Mouse (Mus musculus): ENCODE results near the gene Brms1. TPM values are rescaled to one million over a fixed set of nuclear protein-coding genes. Genes with fewer than 3 reads are reported as not detected.

The Brms1 gene
- polyA plus RNA-seq, 1 experiment from 2014 or later: 52.8 TPM

GRCm38 (mm10) chr19:5069486-5069885 is 28.3 kb downstream of the Brms1 start:
- WGBS: 83% methylated on average over 5 of the region's 5 CpGs
- H3K4me1 ChIP-seq: peaks cover 42% of the 10 kb centered on the region
- H3K4me2 ChIP-seq (replicated peaks): no peak overlapping the region
- H3K9me3 ChIP-seq: no peaks in the 10 kb centered on the region
- H3K9ac ChIP-seq (replicated peaks): no peak overlapping the region
- peaks cover 4% of the 10 kb centered on the region; the same call in 1 of the 2 replicates for H3K27me3 ChIP-seq
- no peak for ATAC-seq (replicated peaks)
- H3K36me3 ChIP-seq: no peaks in the 10 kb centered on the region
- H3K4me3 ChIP-seq: 0 out of 2 replicates have a peak overlapping the region, but pooled peaks have one; percentile 5
- no peak overlapping the region for H3K27ac ChIP-seq (replicated peaks)

- ATAC-seq (replicated peaks): no peak
- peaks cover 4% of the 10 kb centered on the region; the same call in 1 of the 2 replicates for H3K27me3 ChIP-seq
- no peak overlapping the region for H3K4me2 ChIP-seq (replicated peaks)
- WGBS: 85% methylated on average over 7 of the region's 7 CpGs
- no peak overlapping the region for H3K9ac ChIP-seq (replicated peaks)
- no peaks in the 10 kb centered on the region for H3K9me3 ChIP-seq
- no peaks in the 10 kb centered on the region for H3K36me3 ChIP-seq
- no peak overlapping the region for H3K4me3 ChIP-seq
- H3K4me1 ChIP-seq: peaks cover 42% of the 10 kb centered on the region
- H3K27ac ChIP-seq (replicated peaks): no peak overlapping the region
Measured at GRCm38 (mm10) chr19:5069978-5070377, 28.8 kb downstream of the Brms1 start.

GRCm38 (mm10) chr19:5071077-5071476 is 29.9 kb downstream of the Brms1 start:
- no peaks in the 10 kb centered on the region for H3K9me3 ChIP-seq
- ATAC-seq (replicated peaks): no peak
- peak overlapping the region; percentile 45 for H3K4me3 ChIP-seq
- H3K4me1 ChIP-seq: peaks cover 42% of the 10 kb centered on the region
- 9% methylated on average over 11 of the region's 11 CpGs for WGBS
- H3K9ac ChIP-seq (replicated peaks): peak overlapping the region; percentile 49
- H3K36me3 ChIP-seq: no peaks in the 10 kb centered on the region
- H3K27me3 ChIP-seq: peaks cover 4% of the 10 kb centered on the region; the same call in 1 of the 2 replicates
- peak overlapping the region; percentile 60 for H3K27ac ChIP-seq (replicated peaks)
- H3K4me2 ChIP-seq (replicated peaks): peak overlapping the region; percentile 66

GRCm38 (mm10) chr19:5071545-5072369 is 30.6 kb downstream of the Brms1 start:
- peak; percentile 79 for ATAC-seq (replicated peaks)
- peaks cover 4% of the 10 kb centered on the region; the same call in 1 of the 2 replicates for H3K27me3 ChIP-seq
- under 1% methylated on average over 40 of the region's 40 CpGs for WGBS

GRCm38 (mm10) chr19:5072389-5073019 is 31.4 kb downstream of the Brms1 start:
- Histone ChIP-seq H3K27me3 (no peaks in the 10 kb centered on the region; the same call in 1 of the 2 replicates), H3K27ac (replicated peaks) (peak overlapping the region; percentile 60; the same call in 1 of the 2 replicates), H3K4me3 (peak overlapping the region; percentile 45), H3K9ac (replicated peaks) (peak overlapping the region; percentile 49), H3K36me3 (no peaks in the 10 kb centered on the region), H3K9me3 (no peaks in the 10 kb centered on the region), H3K4me2 (replicated peaks) (peak overlapping the region; percentile 66), H3K4me1 (peaks cover 36% of the 10 kb centered on the region)
- peak; percentile 13; the same call in 1 of the 2 replicates for ATAC-seq (replicated peaks)
- 2% methylated on average over 20 of the region's 20 CpGs for WGBS

More at GRCm38 (mm10) chr19:5071545-5072369, 30.6 kb downstream of the Brms1 start:
- Histone ChIP-seq H3K4me1 (peaks cover 42% of the 10 kb centered on the region), H3K9ac (replicated peaks) (peak overlapping the region; percentile 49), H3K4me2 (replicated peaks) (peak overlapping the region; percentile 66), H3K36me3 (no peaks in the 10 kb centered on the region), H3K4me3 (peak overlapping the region; percentile 45), H3K9me3 (no peaks in the 10 kb centered on the region), H3K27ac (replicated peaks) (peak overlapping the region; percentile 60)

- H3K4me1 ChIP-seq: peaks cover 31% of the 10 kb centered on the region
- H3K9ac ChIP-seq (replicated peaks): no peak overlapping the region
- H3K9me3 ChIP-seq: no peaks in the 10 kb centered on the region
- H3K4me2 ChIP-seq (replicated peaks): peak overlapping the region; percentile 66
- H3K27me3 ChIP-seq: no peaks in the 10 kb centered on the region; the same call in 1 of the 2 replicates
- no peak overlapping the region for H3K27ac ChIP-seq (replicated peaks)
- ATAC-seq (replicated peaks): no peak; the same call in 1 of the 2 replicates
- peak overlapping the region; percentile 24 for H3K4me3 ChIP-seq
- 1% methylated on average over 15 of the region's 15 CpGs for WGBS
- H3K36me3 ChIP-seq: no peaks in the 10 kb centered on the region
Measured at GRCm38 (mm10) chr19:5073028-5073427, 31.9 kb downstream of the Brms1 start.

- Histone ChIP-seq H3K4me3 (no peak overlapping the region), H3K4me2 (replicated peaks) (no peak overlapping the region), H3K9ac (replicated peaks) (no peak overlapping the region), H3K4me1 (peaks cover 26% of the 10 kb centered on the region), H3K27me3 (no peaks in the 10 kb centered on the region; the same call in 1 of the 2 replicates), H3K36me3 (no peaks in the 10 kb centered on the region), H3K9me3 (no peaks in the 10 kb centered on the region), H3K27ac (replicated peaks) (no peak overlapping the region)
- no peak for ATAC-seq (replicated peaks)
- WGBS: 46% methylated on average over 5 of the region's 5 CpGs
Measured at GRCm38 (mm10) chr19:5073518-5073917, 32.4 kb downstream of the Brms1 start.

- no peaks in the 10 kb centered on the region for H3K9me3 ChIP-seq
- H3K36me3 ChIP-seq: no peaks in the 10 kb centered on the region
- H3K9ac ChIP-seq (replicated peaks): no peak overlapping the region
- H3K4me3 ChIP-seq: no peak overlapping the region
- no peak overlapping the region for H3K27ac ChIP-seq (replicated peaks)
- H3K4me2 ChIP-seq (replicated peaks): no peak overlapping the region
- ATAC-seq (replicated peaks): no peak
- H3K4me1 ChIP-seq: no peaks in the 10 kb centered on the region
- WGBS: 96% methylated on average over 1 of the region's 1 CpGs
- peaks cover 42% of the 10 kb centered on the region for H3K27me3 ChIP-seq
Measured at GRCm38 (mm10) chr19:5079279-5079678, 38.1 kb downstream of the Brms1 start.

- H3K27ac ChIP-seq (replicated peaks): no peak overlapping the region
- no peaks in the 10 kb centered on the region for H3K36me3 ChIP-seq
- no peaks in the 10 kb centered on the region for H3K9me3 ChIP-seq
- H3K9ac ChIP-seq (replicated peaks): no peak overlapping the region
- ATAC-seq (replicated peaks): no peak
- no peak overlapping the region for H3K4me3 ChIP-seq
- no peak overlapping the region for H3K4me2 ChIP-seq (replicated peaks)
- H3K4me1 ChIP-seq: peaks cover 15% of the 10 kb centered on the region
- WGBS: 67% methylated on average over 17 of the region's 18 CpGs
- H3K27me3 ChIP-seq: peaks cover 66% of the 10 kb centered on the region
Measured at GRCm38 (mm10) chr19:5082005-5082404, 40.9 kb downstream of the Brms1 start.

GRCm38 (mm10) chr19:5082596-5082995 is 41.4 kb downstream of the Brms1 start:
- Histone ChIP-seq H3K4me2 (replicated peaks) (no peak overlapping the region), H3K27ac (replicated peaks) (no peak overlapping the region), H3K9me3 (no peaks in the 10 kb centered on the region), H3K36me3 (no peaks in the 10 kb centered on the region), H3K4me3 (no peak overlapping the region), H3K27me3 (peaks cover 66% of the 10 kb centered on the region), H3K9ac (replicated peaks) (no peak overlapping the region), H3K4me1 (peaks cover 21% of the 10 kb centered on the region)
- no peak for ATAC-seq (replicated peaks)
- 76% methylated on average over 24 of the region's 24 CpGs for WGBS

GRCm38 (mm10) chr19:5083961-5084833 is 43.0 kb downstream of the Brms1 start:
- 63% methylated on average over 3 of the region's 3 CpGs for WGBS
- Histone ChIP-seq H3K27ac (replicated peaks) (no peak overlapping the region), H3K4me1 (peaks cover 30% of the 10 kb centered on the region), H3K27me3 (peaks cover 66% of the 10 kb centered on the region), H3K9ac (replicated peaks) (peak overlapping the region; percentile 66; the same call in 1 of the 2 replicates), H3K4me2 (replicated peaks) (peak overlapping the region; percentile 93), H3K36me3 (no peaks in the 10 kb centered on the region), H3K4me3 (peak overlapping the region; percentile 64), H3K9me3 (no peaks in the 10 kb centered on the region)
- ATAC-seq (replicated peaks): no peak
